Mouse (Mus musculus) stomach, postnatal 0 days (tissue): ENCODE results near the gene St14. TPM values are rescaled to one million over a fixed set of nuclear protein-coding genes. Genes with fewer than 3 reads are reported as not detected.

Experiments
- ATAC-seq: fragments of 200-750 bp; cut with Nextera tagmentation; 2 replicates; pipeline ENCODE4 v1.8.0; 2017; ENCODE audit not compliant: low FRiP score, low TSS enrichment
- DNase-seq: peaks from one replicate; pipeline ENCODE4 v3.0.0-alpha.2; 2016; ENCODE audit warnings: low spot score
- H3K27ac ChIP-seq: fragments of 300-500 bp; sonication (generic); replicated peaks from 2 replicates; pipeline ENCODE4 v1.5.1; 2014; ENCODE audit warnings: mild to moderate bottlenecking, control low read depth
- H3K27me3 ChIP-seq: fragments of 300-500 bp; sonication (generic); 2 replicates; pipeline ENCODE4 v1.6.1; 2014; ENCODE audit warnings: low read length; ENCODE audit not compliant: control insufficient read depth, insufficient read depth
- H3K36me3 ChIP-seq: fragments of 300-500 bp; sonication (generic); 2 replicates; pipeline ENCODE4 v1.6.1; 2014; ENCODE audit warnings: low read length, mixed read lengths; ENCODE audit not compliant: control insufficient read depth, insufficient read depth
- H3K4me1 ChIP-seq: fragments of 300-500 bp; sonication (generic); replicated peaks from 2 replicates; pipeline ENCODE4 v1.6.1; 2014; ENCODE audit warnings: antibody characterized with exemption; ENCODE audit not compliant: control insufficient read depth, insufficient read depth
- H3K4me2 ChIP-seq: fragments of 300-500 bp; sonication (generic); replicated peaks from 2 replicates; pipeline ENCODE4 v1.6.1; 2014; ENCODE audit warnings: low read depth, mild to moderate bottlenecking, control low read depth, moderate library complexity
- H3K4me3 ChIP-seq: fragments of 300-500 bp; sonication (generic); 2 replicates; pipeline ENCODE4 v1.5.1; 2014; ENCODE audit warnings: low read depth, low read length, control low read depth
- H3K9ac ChIP-seq: fragments of 300-500 bp; sonication (generic); 2 replicates; pipeline ENCODE4 v1.6.1; 2014; ENCODE audit warnings: mild to moderate bottlenecking, low read length, control low read depth, mixed read lengths
- H3K9me3 ChIP-seq: fragments of 300-500 bp; sonication (generic); 2 replicates; pipeline ENCODE4 v1.6.1; 2016; ENCODE audit warnings: low read length; ENCODE audit not compliant: control insufficient read depth
- CTCF ChIP-seq: IDR thresholded peaks from 2 replicates; pipeline ENCODE4 v1.5.1; 2016; ENCODE audit warnings: antibody characterized with exemption, low read depth, mild to moderate bottlenecking, moderate library complexity
- EP300 ChIP-seq: optimal IDR thresholded peaks from 2 replicates; pipeline ENCODE3; 2016; ENCODE audit warnings: antibody characterized with exemption
- WGBS: fragments of 180-500 bp; shearing (Covaris S2); extraction: QIAGEN DNeasy Blood & Tissue Kit; methylation state at CpG from one replicate; pipeline ENCODE4 v1.1.7; 2014; 5-methylcytosine and 5-hydroxymethylcytosine counted together
- polyA plus RNA-seq: library from polyadenylated mRNA; unstranded; fragments of >200 nt; fragmentation: Nextera tagmentation; extraction: Ambion mirVana; gene quantifications from 2 replicates; pipeline ENCODE4 v1.2.1, GENCODE M21; 2015

The St14 gene
- polyA plus RNA-seq, 1 experiment from 2014 or later: 60.4 TPM

DNA sequence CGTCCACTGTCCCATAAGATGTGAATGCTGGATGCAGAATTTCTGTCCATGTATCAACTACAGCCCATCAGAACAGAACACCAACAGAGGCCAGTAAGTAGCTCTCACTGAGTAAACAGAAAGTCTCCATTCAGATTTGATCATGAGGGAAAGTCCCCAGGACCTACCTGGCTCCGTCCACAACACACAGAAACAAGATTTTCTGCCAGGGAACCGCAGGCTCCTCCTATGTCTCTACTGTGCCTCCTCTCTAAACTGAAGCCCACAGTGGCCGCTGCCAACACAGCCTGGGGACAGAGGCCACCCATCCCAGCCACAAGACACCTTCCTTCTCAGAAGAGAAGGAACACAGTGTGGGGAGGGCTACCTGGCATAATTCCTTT, 11.1 kb downstream of the St14 start:
- Histone ChIP-seq H3K9me3 (no peaks in the 10 kb centered on the region), H3K4me1 (no peaks in the 10 kb centered on the region; the same call in 1 of the 2 replicates), H3K9ac (no peak overlapping the region), H3K27ac (peak overlapping the region; percentile 66), H3K4me3 (no peak overlapping the region), H3K36me3 (no peaks in the 10 kb centered on the region), H3K27me3 (no peaks in the 10 kb centered on the region), H3K4me2 (no peak overlapping the region; the same call in 1 of the 2 replicates)
- WGBS: 46% methylated on average over 4 of the region's 4 CpGs
- DNase-seq: peak; percentile 55
- TF ChIP-seq EP300: no peak
- TF ChIP-seq CTCF: no peak
- peak; percentile 72 for ATAC-seq

DNA sequence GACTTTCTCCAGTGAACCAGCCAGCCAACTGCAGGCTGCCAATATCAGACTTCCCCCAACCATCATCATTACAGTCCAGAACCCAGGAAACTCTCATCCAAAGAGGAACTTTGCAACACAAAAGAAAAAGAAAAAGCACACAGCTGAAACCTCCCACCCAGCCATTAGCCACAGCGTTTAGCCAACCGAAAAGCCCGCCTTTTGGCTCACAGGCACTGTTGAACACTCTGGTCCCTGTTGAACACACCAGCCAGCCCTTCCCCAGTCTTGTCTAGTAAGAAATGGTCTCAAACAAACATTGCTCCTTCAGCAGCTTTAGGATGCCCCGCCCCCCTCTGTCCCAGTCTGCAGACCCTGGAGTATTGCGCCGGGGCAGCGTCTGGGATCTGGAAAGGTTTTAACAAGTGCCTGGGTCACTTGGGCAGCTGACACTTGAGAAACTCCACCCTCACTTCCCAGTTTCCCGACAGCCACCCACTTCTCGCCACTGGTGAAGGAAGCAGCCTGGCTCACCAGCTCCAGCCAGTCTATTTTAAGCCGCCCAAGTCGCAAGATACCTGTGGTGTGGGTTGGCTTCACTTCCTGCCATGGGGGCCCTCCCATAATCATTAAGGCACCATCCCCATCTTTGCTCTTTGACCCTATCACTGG, 11.6 kb downstream of the St14 start:
- Histone ChIP-seq H3K9me3 (no peaks in the 10 kb centered on the region), H3K4me2 (no peak overlapping the region), H3K9ac (no peak overlapping the region), H3K27me3 (no peaks in the 10 kb centered on the region), H3K4me3 (no peak overlapping the region), H3K36me3 (no peaks in the 10 kb centered on the region), H3K27ac (peak overlapping the region; percentile 66), H3K4me1 (no peaks in the 10 kb centered on the region; the same call in 1 of the 2 replicates)
- TF ChIP-seq CTCF (no peak), EP300 (no peak)
- ATAC-seq (peak; percentile 48), DNase-seq (peak; percentile 48)
- WGBS: 42% methylated on average over 11 of the region's 11 CpGs

GRCm38 (mm10) chr9:31119405-31119804, 12.2 kb downstream of the St14 start:
- H3K27me3 ChIP-seq: no peaks in the 10 kb centered on the region
- no peaks in the 10 kb centered on the region for H3K9me3 ChIP-seq
- H3K27ac ChIP-seq: peak overlapping the region; percentile 46
- no peak overlapping the region for H3K4me2 ChIP-seq
- DNase-seq: no peak
- H3K9ac ChIP-seq: no peak overlapping the region
- no peak for ATAC-seq
- H3K36me3 ChIP-seq: no peaks in the 10 kb centered on the region
- no peak overlapping the region for H3K4me3 ChIP-seq
- no peaks in the 10 kb centered on the region; the same call in 1 of the 2 replicates for H3K4me1 ChIP-seq
- 64% methylated on average over 5 of the region's 5 CpGs for WGBS
- TF ChIP-seq CTCF: no peak

DNA sequence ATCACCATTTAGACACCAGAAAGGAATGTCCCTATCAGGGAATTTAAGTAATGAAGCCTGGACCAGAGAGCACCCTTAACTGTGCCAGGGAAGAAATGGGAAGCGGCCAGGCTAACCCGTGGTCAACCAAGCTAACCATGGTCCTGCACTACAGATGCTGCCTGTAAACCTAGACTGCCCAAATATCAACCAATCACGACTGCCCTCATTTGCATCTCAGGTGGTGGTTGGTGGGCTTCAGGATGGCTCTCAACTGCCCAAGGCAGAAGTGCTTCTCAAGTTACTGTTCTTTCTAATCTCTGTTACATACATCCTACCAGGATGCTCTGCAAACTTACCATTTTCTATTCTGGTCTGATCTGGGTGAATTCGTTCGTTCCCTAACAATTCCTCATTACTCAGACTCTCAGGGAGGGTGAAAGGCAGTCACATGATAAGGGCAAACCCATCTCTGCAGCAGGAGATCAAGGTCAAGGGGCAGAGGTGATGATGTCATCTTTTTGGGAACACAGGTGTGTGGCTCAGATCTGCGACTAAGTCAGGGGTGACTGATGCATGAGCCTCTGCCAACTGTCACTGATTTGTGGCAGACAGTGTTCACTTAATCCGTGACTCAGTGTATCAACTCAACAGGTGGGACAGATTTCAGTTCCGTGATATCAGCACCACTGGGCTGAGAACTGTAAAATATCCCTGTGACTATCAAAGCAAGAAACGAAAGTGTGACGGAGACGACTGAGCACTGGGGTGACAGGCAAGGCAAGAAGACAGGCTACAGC, 12.9 kb downstream of the St14 start:
- no peak overlapping the region for H3K4me3 ChIP-seq
- peak overlapping the region; percentile 46 for H3K27ac ChIP-seq
- 32% methylated on average over 11 of the region's 11 CpGs for WGBS
- H3K9me3 ChIP-seq: no peaks in the 10 kb centered on the region
- no peak for TF ChIP-seq EP300
- TF ChIP-seq CTCF: no peak
- H3K4me2 ChIP-seq: no peak overlapping the region
- no peaks in the 10 kb centered on the region; the same call in 1 of the 2 replicates for H3K4me1 ChIP-seq
- ATAC-seq (0 out of 2 replicates have a peak, but pooled peaks have one; percentile 8), DNase-seq (no peak)
- no peaks in the 10 kb centered on the region for H3K27me3 ChIP-seq
- no peaks in the 10 kb centered on the region for H3K36me3 ChIP-seq
- H3K9ac ChIP-seq: no peak overlapping the region

GRCm38 (mm10) chr9:31117488-31117887, 14.2 kb downstream of the St14 start:
- DNase-seq (no peak), ATAC-seq (peak; percentile 57)
- H3K9ac ChIP-seq: no peak overlapping the region
- H3K4me1 ChIP-seq: no peaks in the 10 kb centered on the region; the same call in 1 of the 2 replicates
- no peaks in the 10 kb centered on the region for H3K36me3 ChIP-seq
- H3K9me3 ChIP-seq: no peaks in the 10 kb centered on the region
- no peak overlapping the region for H3K27ac ChIP-seq
- no peak overlapping the region for H3K4me3 ChIP-seq
- TF ChIP-seq CTCF (no peak), EP300 (no peak)
- no peaks in the 10 kb centered on the region for H3K27me3 ChIP-seq
- 70% methylated on average over 6 of the region's 6 CpGs for WGBS
- no peak overlapping the region for H3K4me2 ChIP-seq

DNA sequence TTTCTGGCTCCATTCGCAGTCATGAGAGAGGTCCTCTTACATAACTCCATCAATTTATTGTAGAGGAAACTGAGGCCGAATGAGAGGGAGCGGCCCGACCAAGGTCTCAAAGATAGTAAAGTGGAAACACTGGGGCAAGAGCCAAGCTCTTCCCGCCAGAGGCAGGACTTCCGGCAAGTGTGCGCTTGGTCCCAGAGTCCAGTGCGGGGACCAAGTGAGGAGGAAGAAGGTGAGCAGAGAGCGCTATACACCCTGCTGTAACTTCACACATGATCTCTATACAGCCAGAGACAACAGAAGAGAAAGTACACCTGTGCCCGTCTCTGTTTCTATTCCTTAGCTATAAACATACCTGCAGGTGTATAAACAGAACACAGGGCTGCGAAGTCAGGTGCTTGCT, 14.6 kb downstream of the St14 start:
- Histone ChIP-seq H3K36me3 (no peaks in the 10 kb centered on the region), H3K4me1 (no peaks in the 10 kb centered on the region; the same call in 1 of the 2 replicates), H3K4me3 (no peak overlapping the region), H3K9me3 (no peaks in the 10 kb centered on the region), H3K9ac (no peak overlapping the region), H3K27me3 (no peaks in the 10 kb centered on the region), H3K27ac (no peak overlapping the region), H3K4me2 (no peak overlapping the region)
- DNase-seq (no peak), ATAC-seq (peak; percentile 48)
- TF ChIP-seq EP300: no peak
- TF ChIP-seq CTCF: no peak
- 82% methylated on average over 11 of the region's 11 CpGs for WGBS
